Mouse (Mus musculus) limb, embryonic 14.5 days (tissue): ENCODE results near the gene Olfr1299. TPM values are rescaled to one million over a fixed set of nuclear protein-coding genes. Genes with fewer than 3 reads are reported as not detected.

Experiments used
- ATAC-seq: fragments of 200-750 bp; cut with Nextera tagmentation; 2 replicates; pipeline ENCODE4 v1.8.0; 2017; ENCODE audit warnings: low read depth, moderate number of reproducible peaks, moderate TSS enrichment; ENCODE audit not compliant: low FRiP score
- DNase-seq: peaks from one replicate; pipeline ENCODE4 v3.0.0-alpha.2; 2015; ENCODE audit warnings: low spot score
- H3K27ac ChIP-seq: fragments of 300-500 bp; sonication (generic); replicated peaks from 2 replicates; pipeline ENCODE4 v1.5.1; 2014; ENCODE audit warnings: low read depth, mild to moderate bottlenecking, low read length, moderate library complexity, mixed read lengths
- H3K27me3 ChIP-seq: fragments of 300-500 bp; sonication (generic); 2 replicates; pipeline ENCODE4 v1.6.1; 2014; ENCODE audit warnings: low read length, mixed read lengths; ENCODE audit not compliant: control insufficient read depth, insufficient read depth
- H3K36me3 ChIP-seq: fragments of 300-500 bp; sonication (generic); 2 replicates; pipeline ENCODE4 v1.6.1; 2014; ENCODE audit warnings: mild to moderate bottlenecking, low read length, moderate library complexity, mixed read lengths; ENCODE audit not compliant: control insufficient read depth, insufficient read depth
- H3K4me1 ChIP-seq: fragments of 300-500 bp; sonication (generic); 2 replicates; pipeline ENCODE4 v1.6.1; 2014; ENCODE audit warnings: antibody characterized with exemption, low read length, mixed read lengths; ENCODE audit not compliant: control insufficient read depth, insufficient read depth
- H3K4me2 ChIP-seq: fragments of 300-500 bp; sonication (generic); replicated peaks from 2 replicates; pipeline ENCODE4 v1.6.1; 2014; ENCODE audit warnings: low read depth, mild to moderate bottlenecking, low read length, moderate library complexity; ENCODE audit not compliant: severe bottlenecking
- H3K4me3 ChIP-seq: fragments of 300-500 bp; sonication (generic); replicated peaks from 2 replicates; pipeline ENCODE4 v1.5.1; 2014; ENCODE audit warnings: low read length
- H3K9ac ChIP-seq: fragments of 300-500 bp; sonication (generic); 2 replicates; pipeline ENCODE4 v1.6.1; 2014; ENCODE audit warnings: mild to moderate bottlenecking, low read depth, low read length, moderate library complexity; ENCODE audit not compliant: severe bottlenecking
- H3K9me3 ChIP-seq: fragments of 300-500 bp; sonication (generic); 2 replicates; pipeline ENCODE4 v1.6.1; 2016; ENCODE audit warnings: low read length; ENCODE audit not compliant: control insufficient read depth
- POLR2A ChIP-seq: fragments of 200-500 bp; IDR thresholded peaks from 2 replicates; pipeline ENCODE4 v1.8.0; 2012; ENCODE audit warnings: inconsistent platforms, mild to moderate bottlenecking, moderate library complexity, borderline replicate concordance; ENCODE audit not compliant: insufficient read depth, insufficient read length; ENCODE audit errors: extremely low read depth
- WGBS: fragments of 180-500 bp; shearing (Covaris S2); extraction: QIAGEN DNeasy Blood & Tissue Kit; methylation state at CpG from one replicate; pipeline ENCODE4 v1.1.7; 2014; 5-methylcytosine and 5-hydroxymethylcytosine counted together
- polyA plus RNA-seq, 2 experiments: library from polyadenylated mRNA; depleted of rRNA in 1 of 2; stranded (reverse) in 1 of 2; unstranded in 1 of 2; fragments of >200 nt; fragmentation: Nextera tagmentation in 1 of 2; extraction: Ambion mirVana in 1 of 2; gene quantifications; 2 replicates each; pipeline versions ENCODE4 v1.2.1 to v1.2.3; 2012 to 2014

The Olfr1299 gene
- polyA plus RNA-seq (2012; rRNA removed) (not detected in 2 replicates), polyA plus RNA-seq (2014; fragmentation: Nextera tagmentation; extraction: Ambion mirVana) (not detected in 2 replicates)

- H3K4me3 ChIP-seq, result no peak within 1 kb of the TSS
- no peak for ATAC-seq
- H3K36me3 ChIP-seq, result no peaks in the 10 kb centered on the region
- no peak for DNase-seq
- no peak within 1 kb of the TSS for H3K27ac ChIP-seq
- H3K4me2 ChIP-seq, result no peak within 1 kb of the TSS
- no peaks in the 10 kb centered on the region for H3K4me1 ChIP-seq
- no peak within 1 kb of the TSS for H3K9ac ChIP-seq
- WGBS, result 73% methylated on average over 4 of the region's 4 CpGs
- no peaks in the 10 kb centered on the region for H3K9me3 ChIP-seq
- no peaks in the 10 kb centered on the region for H3K27me3 ChIP-seq
- TF ChIP-seq POLR2A, result no peak
Measured at GRCm38 (mm10) chr2:111661119-111661518, at the start of gene Olfr1299. Gene Olfr1299 (plus strand): TSS chr2:111661419.

- no peaks in the 10 kb centered on the region for H3K9me3 ChIP-seq
- no peak for DNase-seq
- H3K4me1 ChIP-seq, result no peaks in the 10 kb centered on the region
- no peak for TF ChIP-seq POLR2A
- no peak within 1 kb of the TSS for H3K4me3 ChIP-seq
- H3K27me3 ChIP-seq, result no peaks in the 10 kb centered on the region
- no peak for ATAC-seq
- H3K9ac ChIP-seq, result no peak within 1 kb of the TSS
- WGBS, result 62% methylated on average over 1 of the region's 1 CpGs
- H3K4me2 ChIP-seq, result no peak within 1 kb of the TSS
- H3K36me3 ChIP-seq, result no peaks in the 10 kb centered on the region
- no peak within 1 kb of the TSS for H3K27ac ChIP-seq
Measured at GRCm38 (mm10) chr2:111626397-111626796, 34.8 kb upstream of the Olfr1299 start, which contains the start of gene Olfr1297. Gene Olfr1297 (minus strand): TSS chr2:111626497.

GRCm38 (mm10) chr2:111649101-111649500, 12.1 kb upstream of the Olfr1299 start, which contains the start of gene Olfr1298:
Gene Olfr1298 (minus strand): TSS chr2:111649201.
- H3K9me3 ChIP-seq, result no peaks in the 10 kb centered on the region
- no peak within 1 kb of the TSS for H3K4me3 ChIP-seq
- no peaks in the 10 kb centered on the region for H3K27me3 ChIP-seq
- no peak within 1 kb of the TSS for H3K4me2 ChIP-seq
- 85% methylated on average over 1 of the region's 1 CpGs for WGBS
- H3K9ac ChIP-seq, result no peak within 1 kb of the TSS
- DNase-seq (no peak), ATAC-seq (no peak)
- no peaks in the 10 kb centered on the region for H3K36me3 ChIP-seq
- no peak for TF ChIP-seq POLR2A
- no peak within 1 kb of the TSS for H3K27ac ChIP-seq
- no peaks in the 10 kb centered on the region for H3K4me1 ChIP-seq

Other genes with a start within 250 kb of the Olfr1299 start
- gene Olfr1286, start 238.3 kb upstream of the Olfr1299 start, polyA plus RNA-seq (2012; rRNA removed), result not detected in 2 replicates
- not detected in 2 replicates for gene Olfr1286, start 238.3 kb upstream of the Olfr1299 start, polyA plus RNA-seq (2014; fragmentation: Nextera tagmentation; extraction: Ambion mirVana)
- not detected in 2 replicates for gene Olfr1287, start 212.3 kb upstream of the Olfr1299 start, polyA plus RNA-seq (2012; rRNA removed)
- not detected in 2 replicates for gene Olfr1287, start 212.3 kb upstream of the Olfr1299 start, polyA plus RNA-seq (2014; fragmentation: Nextera tagmentation; extraction: Ambion mirVana)
- gene Olfr1288, start 187.3 kb upstream of the Olfr1299 start, polyA plus RNA-seq (2012; rRNA removed), result not detected in 2 replicates
- not detected in 2 replicates for gene Olfr1288, start 187.3 kb upstream of the Olfr1299 start, polyA plus RNA-seq (2014; fragmentation: Nextera tagmentation; extraction: Ambion mirVana)
- gene Olfr1289, start 180.6 kb upstream of the Olfr1299 start, polyA plus RNA-seq (2012; rRNA removed), result not detected in 2 replicates
- not detected in 2 replicates for gene Olfr1289, start 180.6 kb upstream of the Olfr1299 start, polyA plus RNA-seq (2014; fragmentation: Nextera tagmentation; extraction: Ambion mirVana)
- gene Olfr1290, start 167.6 kb upstream of the Olfr1299 start, polyA plus RNA-seq (2012; rRNA removed), result not detected in 2 replicates
- gene Olfr1290, start 167.6 kb upstream of the Olfr1299 start, polyA plus RNA-seq (2014; fragmentation: Nextera tagmentation; extraction: Ambion mirVana), result not detected in 2 replicates
- not detected in 2 replicates for gene Olfr1291-ps1, start 164.2 kb upstream of the Olfr1299 start, polyA plus RNA-seq (2012; rRNA removed)
- not detected in 2 replicates for gene Olfr1291-ps1, start 164.2 kb upstream of the Olfr1299 start, polyA plus RNA-seq (2014; fragmentation: Nextera tagmentation; extraction: Ambion mirVana)
- gene Olfr1293-ps, start 136.2 kb upstream of the Olfr1299 start, polyA plus RNA-seq (2012; rRNA removed), result not detected in 2 replicates
- gene Olfr1293-ps, start 136.2 kb upstream of the Olfr1299 start, polyA plus RNA-seq (2014; fragmentation: Nextera tagmentation; extraction: Ambion mirVana), result not detected in 2 replicates
- not detected in 2 replicates for gene Olfr1294, start 121.1 kb upstream of the Olfr1299 start, polyA plus RNA-seq (2012; rRNA removed)
- gene Olfr1294, start 121.1 kb upstream of the Olfr1299 start, polyA plus RNA-seq (2014; fragmentation: Nextera tagmentation; extraction: Ambion mirVana), result not detected in 2 replicates
- gene Olfr1295, start 91.7 kb upstream of the Olfr1299 start, polyA plus RNA-seq (2012; rRNA removed), result not detected in 2 replicates
- not detected in 2 replicates for gene Olfr1295, start 91.7 kb upstream of the Olfr1299 start, polyA plus RNA-seq (2014; fragmentation: Nextera tagmentation; extraction: Ambion mirVana)
- not detected in 2 replicates for gene Olfr1297, start 34.9 kb upstream of the Olfr1299 start, polyA plus RNA-seq (2012; rRNA removed)
- not detected in 2 replicates for gene Olfr1297, start 34.9 kb upstream of the Olfr1299 start, polyA plus RNA-seq (2014; fragmentation: Nextera tagmentation; extraction: Ambion mirVana)
- not detected in 2 replicates for gene Olfr1298, start 12.2 kb upstream of the Olfr1299 start, polyA plus RNA-seq (2012; rRNA removed)
- gene Olfr1298, start 12.2 kb upstream of the Olfr1299 start, polyA plus RNA-seq (2014; fragmentation: Nextera tagmentation; extraction: Ambion mirVana), result not detected in 2 replicates
- not detected in 2 replicates for gene Olfr1301, start 89.6 kb downstream of the Olfr1299 start, polyA plus RNA-seq (2012; rRNA removed)
- not detected in 2 replicates for gene Olfr1301, start 89.6 kb downstream of the Olfr1299 start, polyA plus RNA-seq (2014; fragmentation: Nextera tagmentation; extraction: Ambion mirVana)
- gene Olfr1302, start 116.0 kb downstream of the Olfr1299 start, polyA plus RNA-seq (2012; rRNA removed), result not detected in 2 replicates
- not detected in 2 replicates for gene Olfr1302, start 116.0 kb downstream of the Olfr1299 start, polyA plus RNA-seq (2014; fragmentation: Nextera tagmentation; extraction: Ambion mirVana)
- not detected in 2 replicates for gene Olfr1303, start 158.9 kb downstream of the Olfr1299 start, polyA plus RNA-seq (2012; rRNA removed)
- not detected in 2 replicates for gene Olfr1303, start 158.9 kb downstream of the Olfr1299 start, polyA plus RNA-seq (2014; fragmentation: Nextera tagmentation; extraction: Ambion mirVana)
- not detected in 2 replicates for gene Olfr1305, start 215.7 kb downstream of the Olfr1299 start, polyA plus RNA-seq (2012; rRNA removed)
- not detected in 2 replicates for gene Olfr1305, start 215.7 kb downstream of the Olfr1299 start, polyA plus RNA-seq (2014; fragmentation: Nextera tagmentation; extraction: Ambion mirVana)